Mouse (Mus musculus) lung, embryonic 16.5 days (tissue): ENCODE results near the gene Lsm4. TPM values are rescaled to one million over a fixed set of nuclear protein-coding genes. Genes with fewer than 3 reads are reported as not detected.

Source experiments
- ATAC-seq: fragments of 200-750 bp; cut with Nextera tagmentation; 2 replicates; pipeline ENCODE4 v1.8.0; 2017; ENCODE audit warnings: low read depth, mild to moderate bottlenecking, moderate library complexity
- H3K27ac ChIP-seq: fragments of 300-500 bp; sonication (generic); 2 replicates; pipeline ENCODE4 v1.5.1; 2014; ENCODE audit warnings: mild to moderate bottlenecking, control low read depth, low read length
- H3K27me3 ChIP-seq: fragments of 300-500 bp; sonication (generic); 2 replicates; pipeline ENCODE4 v1.6.1; 2014; ENCODE audit warnings: low read depth, low read length, mixed read lengths; ENCODE audit not compliant: control insufficient read depth, insufficient read depth
- H3K36me3 ChIP-seq: fragments of 300-500 bp; sonication (generic); 2 replicates; pipeline ENCODE4 v1.6.1; 2014; ENCODE audit warnings: low read length; ENCODE audit not compliant: control insufficient read depth, insufficient read depth
- H3K4me1 ChIP-seq: fragments of 300-500 bp; sonication (generic); replicated peaks from 2 replicates; pipeline ENCODE4 v1.6.1; 2014; ENCODE audit warnings: low read length, mixed read lengths; ENCODE audit not compliant: control insufficient read depth, insufficient read depth
- H3K4me2 ChIP-seq: fragments of 300-500 bp; sonication (generic); 2 replicates; pipeline ENCODE4 v1.6.1; 2014; ENCODE audit warnings: low read depth, low read length, control low read depth
- H3K4me3 ChIP-seq: fragments of 300-500 bp; sonication (generic); 2 replicates; pipeline ENCODE4 v1.5.1; 2014; ENCODE audit warnings: mild to moderate bottlenecking, low read length, control low read depth
- H3K9ac ChIP-seq: fragments of 300-500 bp; sonication (generic); 2 replicates; pipeline ENCODE4 v1.6.1; 2014; ENCODE audit warnings: low read length, control low read depth
- H3K9me3 ChIP-seq: fragments of 300-500 bp; sonication (generic); 2 replicates; pipeline ENCODE4 v1.6.1; 2016; ENCODE audit warnings: low read length; ENCODE audit not compliant: control insufficient read depth
- WGBS: fragments of 180-500 bp; shearing (Covaris S2); extraction: QIAGEN DNeasy Blood & Tissue Kit; methylation state at CpG from one replicate; pipeline ENCODE4 v1.1.7; 2014; 5-methylcytosine and 5-hydroxymethylcytosine counted together
- polyA plus RNA-seq: library from polyadenylated mRNA; unstranded; fragments of >200 nt; fragmentation: Nextera tagmentation; extraction: Ambion mirVana; gene quantifications from 2 replicates; pipeline ENCODE4 v1.2.1, GENCODE M21; 2015

The Lsm4 gene
- polyA plus RNA-seq, 1 experiment from 2014 or later = 214 TPM

GRCm38 (mm10) chr8:70671615-70672324 lies 1.3 kb upstream of the Lsm4 start:
- H3K36me3 ChIP-seq = no peaks in the 10 kb centered on the region
- no peak overlapping the region for H3K4me2 ChIP-seq
- no peak overlapping the region for H3K9ac ChIP-seq
- H3K27ac ChIP-seq = no peak overlapping the region
- no peaks in the 10 kb centered on the region for H3K27me3 ChIP-seq
- no peaks in the 10 kb centered on the region for H3K9me3 ChIP-seq
- WGBS = 69% methylated on average over 10 of the region's 10 CpGs
- H3K4me1 ChIP-seq = peaks cover 13% of the 10 kb centered on the region
- ATAC-seq = no peak
- H3K4me3 ChIP-seq = no peak overlapping the region

GRCm38 (mm10) chr8:70672325-70673078 lies 546 bp upstream of the Lsm4 start:
- no peak; the same call in 1 of the 2 replicates for ATAC-seq

GRCm38 (mm10) chr8:70674109-70674508 lies 1.1 kb downstream of the Lsm4 start:
- H3K36me3 ChIP-seq = no peaks in the 10 kb centered on the region; the same call in none of the 2 replicates
- peak overlapping the region; percentile 98 for H3K27ac ChIP-seq
- 80% methylated on average over 3 of the region's 3 CpGs for WGBS
- no peaks in the 10 kb centered on the region for H3K9me3 ChIP-seq
- peak overlapping the region; percentile 82 for H3K4me2 ChIP-seq
- peak overlapping the region; percentile 80 for H3K9ac ChIP-seq
- no peak for ATAC-seq
- peaks cover 13% of the 10 kb centered on the region for H3K4me1 ChIP-seq
- peak overlapping the region; percentile 80 for H3K4me3 ChIP-seq
- no peaks in the 10 kb centered on the region for H3K27me3 ChIP-seq

More at GRCm38 (mm10) chr8:70672325-70673078, 546 bp upstream of the Lsm4 start:
- Histone ChIP-seq H3K4me2 (peak overlapping the region; percentile 55), H3K27ac (peak overlapping the region; percentile 73), H3K9ac (peak overlapping the region; percentile 65), H3K27me3 (no peaks in the 10 kb centered on the region), H3K36me3 (no peaks in the 10 kb centered on the region), H3K9me3 (no peaks in the 10 kb centered on the region), H3K4me3 (peak overlapping the region; percentile 80), H3K4me1 (peaks cover 13% of the 10 kb centered on the region)
- 37% methylated on average over 19 of the region's 19 CpGs for WGBS

- Histone ChIP-seq H3K27ac (peak overlapping the region; percentile 98; the same call in 1 of the 2 replicates), H3K9ac (no peak overlapping the region), H3K4me1 (peaks cover 13% of the 10 kb centered on the region), H3K9me3 (no peaks in the 10 kb centered on the region), H3K27me3 (no peaks in the 10 kb centered on the region), H3K36me3 (no peaks in the 10 kb centered on the region; the same call in none of the 2 replicates), H3K4me2 (no peak overlapping the region), H3K4me3 (no peak overlapping the region)
- ATAC-seq = no peak
- WGBS = 74% methylated on average over 4 of the region's 4 CpGs
Observed at GRCm38 (mm10) chr8:70674716-70675115, 1.7 kb downstream of the Lsm4 start.

- H3K4me3 ChIP-seq = no peak overlapping the region
- 80% methylated on average over 1 of the region's 1 CpGs for WGBS
- no peaks in the 10 kb centered on the region for H3K9me3 ChIP-seq
- no peak overlapping the region for H3K4me2 ChIP-seq
- no peak overlapping the region for H3K9ac ChIP-seq
- H3K27ac ChIP-seq = no peak overlapping the region
- ATAC-seq = no peak
- H3K4me1 ChIP-seq = peaks cover 13% of the 10 kb centered on the region
- no peaks in the 10 kb centered on the region for H3K27me3 ChIP-seq
- H3K36me3 ChIP-seq = peaks cover 2% of the 10 kb centered on the region
Observed at GRCm38 (mm10) chr8:70675336-70675735, 2.3 kb downstream of the Lsm4 start.

GRCm38 (mm10) chr8:70677451-70678080 lies 4.5 kb downstream of the Lsm4 start:
- ATAC-seq = no peak
- Histone ChIP-seq H3K4me1 (peaks cover 24% of the 10 kb centered on the region), H3K4me2 (no peak overlapping the region), H3K27ac (no peak overlapping the region), H3K9me3 (no peaks in the 10 kb centered on the region), H3K27me3 (no peaks in the 10 kb centered on the region), H3K9ac (no peak overlapping the region), H3K36me3 (peaks cover 2% of the 10 kb centered on the region), H3K4me3 (no peak overlapping the region)
- WGBS = 89% methylated on average over 15 of the region's 15 CpGs

- Histone ChIP-seq H3K4me1 (peaks cover 24% of the 10 kb centered on the region), H3K36me3 (peaks cover 2% of the 10 kb centered on the region), H3K9ac (no peak overlapping the region), H3K27ac (no peak overlapping the region), H3K9me3 (no peaks in the 10 kb centered on the region), H3K27me3 (no peaks in the 10 kb centered on the region), H3K4me2 (no peak overlapping the region), H3K4me3 (no peak overlapping the region)
- ATAC-seq = no peak
Observed at GRCm38 (mm10) chr8:70678679-70679078, 5.6 kb downstream of the Lsm4 start.

GRCm38 (mm10) chr8:70679404-70679803 lies 6.4 kb downstream of the Lsm4 start:
- Histone ChIP-seq H3K4me3 (no peak overlapping the region), H3K27ac (no peak overlapping the region), H3K4me2 (no peak overlapping the region), H3K9me3 (no peaks in the 10 kb centered on the region), H3K4me1 (peaks cover 17% of the 10 kb centered on the region), H3K36me3 (peaks cover 2% of the 10 kb centered on the region), H3K9ac (no peak overlapping the region), H3K27me3 (no peaks in the 10 kb centered on the region)
- WGBS = 85% methylated on average over 4 of the region's 4 CpGs
- ATAC-seq = no peak

GRCm38 (mm10) chr8:70680039-70680438 lies 7.0 kb downstream of the Lsm4 start:
- H3K4me2 ChIP-seq = no peak overlapping the region
- 58% methylated on average over 3 of the region's 3 CpGs for WGBS
- H3K27me3 ChIP-seq = no peaks in the 10 kb centered on the region
- no peak overlapping the region for H3K9ac ChIP-seq
- no peak overlapping the region for H3K4me3 ChIP-seq
- no peaks in the 10 kb centered on the region for H3K9me3 ChIP-seq
- no peak overlapping the region for H3K27ac ChIP-seq
- no peak for ATAC-seq
- peaks cover 2% of the 10 kb centered on the region for H3K36me3 ChIP-seq
- peaks cover 12% of the 10 kb centered on the region; the same call in 1 of the 2 replicates for H3K4me1 ChIP-seq
